Mouse (Mus musculus): ENCODE data around the gene 4921507P07Rik. TPM values are rescaled to one million over a fixed set of nuclear protein-coding genes. Genes with fewer than 3 reads are reported as not detected.
A peak's percentile ranks its signal among the peaks of the same experiment; 100 is the strongest.
"Not testable (repeated sequence)": the region's sequence is repeated elsewhere in the genome, so short reads cannot be mapped to it uniquely, and the experiment has no call there.

The 4921507P07Rik gene
- polyA plus RNA-seq, 1 experiment from 2014 or later = 3.0 TPM

GRCm38 (mm10) chr6:50566141-50566996 lies 30.1 kb downstream of the 4921507P07Rik start, which contains the start of gene Cycs:
Cycs (minus strand) TSS chr6:50566538.
- H3K27me3 ChIP-seq (replicated peaks; ENCODE audit: control insufficient read depth, insufficient read depth, low read length) = no peaks in the 10 kb centered on the region
- H3K36me3 ChIP-seq (ENCODE audit: control insufficient read depth, insufficient read depth, low read length) = peaks cover 6% of the 10 kb centered on the region
- peak within 1 kb of the TSS; percentile 84 for H3K9ac ChIP-seq (ENCODE audit: low read depth, low read length)
- peaks cover 8% of the 10 kb centered on the region for H3K4me1 ChIP-seq (ENCODE audit: control insufficient read depth, insufficient read depth, low read depth, low read length)
- peak within 1 kb of the TSS; percentile 89 for H3K27ac ChIP-seq (ENCODE audit: low read depth, low read length)
- WGBS = under 1% methylated on average over 78 of the region's 78 CpGs
- peak within 1 kb of the TSS; percentile 91 for H3K4me2 ChIP-seq (ENCODE audit: low read length)
- peak within 1 kb of the TSS; percentile 88 for H3K4me3 ChIP-seq (ENCODE audit: low read length)
- ATAC-seq = peak; percentile 99
- H3K9me3 ChIP-seq (ENCODE audit: control insufficient read depth, low read length) = no peaks in the 10 kb centered on the region

DNA sequence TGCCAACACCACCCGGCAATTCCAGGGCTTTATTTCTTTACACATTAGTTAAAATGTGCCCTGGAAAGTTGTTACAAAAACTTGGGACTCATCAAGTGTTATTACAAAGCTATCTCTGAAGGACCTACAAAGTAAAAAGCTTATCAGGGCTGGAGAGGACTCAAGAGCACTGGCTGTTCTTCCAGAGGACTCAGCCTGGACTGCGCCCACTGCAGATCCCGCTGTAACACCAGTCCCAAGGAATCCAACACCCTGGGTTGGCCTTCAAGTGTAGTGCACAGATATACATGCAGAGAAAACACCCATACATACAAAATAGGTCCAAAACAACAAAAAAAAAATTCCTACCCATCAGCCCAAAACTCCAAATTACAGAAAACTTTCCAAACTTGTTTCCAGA lies 32.8 kb downstream of the 4921507P07Rik start:
- peaks cover 8% of the 10 kb centered on the region for H3K4me1 ChIP-seq (ENCODE audit: control insufficient read depth, insufficient read depth, low read depth, low read length)
- no peak overlapping the region for H3K9ac ChIP-seq (ENCODE audit: low read depth, low read length)
- no peak overlapping the region for H3K27ac ChIP-seq (ENCODE audit: low read depth, low read length)
- no peaks in the 10 kb centered on the region for H3K27me3 ChIP-seq (replicated peaks; ENCODE audit: control insufficient read depth, insufficient read depth, low read length)
- no peak overlapping the region for H3K4me2 ChIP-seq (ENCODE audit: low read length)
- ATAC-seq = no peak
- H3K9me3 ChIP-seq (ENCODE audit: control insufficient read depth, low read length) = no peaks in the 10 kb centered on the region
- H3K36me3 ChIP-seq (ENCODE audit: control insufficient read depth, insufficient read depth, low read length) = peaks cover 6% of the 10 kb centered on the region
- over 99% methylated on average over 3 of the region's 3 CpGs for WGBS
- no peak overlapping the region for H3K4me3 ChIP-seq (ENCODE audit: low read length)

DNA sequence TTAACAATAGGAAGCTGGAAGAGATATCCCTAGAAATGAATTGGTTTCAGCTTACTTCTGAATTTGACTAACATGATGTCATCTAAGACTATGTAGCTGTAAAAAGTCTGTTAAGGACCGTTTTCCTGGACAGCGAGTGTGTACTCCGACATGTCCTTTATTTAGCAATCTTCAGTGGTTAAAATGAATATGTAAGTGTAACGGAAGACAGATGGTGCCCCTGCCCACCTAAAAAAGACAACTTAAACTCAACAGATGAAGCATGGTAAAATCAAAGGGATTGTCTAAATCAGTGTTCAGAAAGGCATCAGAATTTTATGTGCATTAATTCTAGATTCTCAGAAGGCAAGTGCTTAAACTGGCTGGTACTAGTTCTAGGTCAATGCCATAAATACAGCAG lies 34.0 kb downstream of the 4921507P07Rik start:
- H3K27ac ChIP-seq (ENCODE audit: low read depth, low read length) = no peak overlapping the region

DNA sequence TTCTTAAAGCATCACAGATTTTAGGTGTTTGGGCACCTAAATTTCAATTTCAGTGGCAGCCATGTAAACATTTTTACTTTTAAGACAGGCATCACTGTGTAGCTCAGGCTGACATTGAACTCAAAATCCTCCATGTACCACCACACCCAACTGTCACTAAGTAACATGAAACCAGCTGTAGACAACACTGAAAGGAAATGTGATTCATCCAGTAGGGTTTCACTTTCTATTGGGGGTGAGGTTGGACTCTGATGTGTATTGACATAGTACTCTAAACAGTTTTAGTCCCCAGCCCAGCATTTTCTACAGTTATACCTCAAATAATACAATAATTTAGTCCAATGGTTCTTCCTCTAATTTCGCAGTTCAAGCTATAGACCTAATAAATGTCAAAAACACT lies 35.7 kb downstream of the 4921507P07Rik start:
- no peak for ATAC-seq
- Histone ChIP-seq H3K4me3 (ENCODE audit: low read length) (no peak overlapping the region), H3K27ac (ENCODE audit: low read depth, low read length) (no peak overlapping the region), H3K27me3 (replicated peaks; ENCODE audit: control insufficient read depth, insufficient read depth, low read length) (no peaks in the 10 kb centered on the region), H3K9ac (ENCODE audit: low read depth, low read length) (no peak overlapping the region), H3K9me3 (ENCODE audit: control insufficient read depth, low read length) (no peaks in the 10 kb centered on the region), H3K4me2 (ENCODE audit: low read length) (no peak overlapping the region), H3K36me3 (ENCODE audit: control insufficient read depth, insufficient read depth, low read length) (peaks cover 6% of the 10 kb centered on the region), H3K4me1 (ENCODE audit: control insufficient read depth, insufficient read depth, low read depth, low read length) (peaks cover 5% of the 10 kb centered on the region)
- 100% methylated on average over 1 of the region's 1 CpGs for WGBS

More for the DNA sequence above, 34.0 kb downstream of the 4921507P07Rik start:
- Histone ChIP-seq H3K4me1 (ENCODE audit: control insufficient read depth, insufficient read depth, low read depth, low read length) (peaks cover 8% of the 10 kb centered on the region), H3K4me2 (ENCODE audit: low read length) (no peak overlapping the region), H3K27me3 (replicated peaks; ENCODE audit: control insufficient read depth, insufficient read depth, low read length) (no peaks in the 10 kb centered on the region), H3K36me3 (ENCODE audit: control insufficient read depth, insufficient read depth, low read length) (peaks cover 6% of the 10 kb centered on the region), H3K4me3 (ENCODE audit: low read length) (no peak overlapping the region), H3K9ac (ENCODE audit: low read depth, low read length) (no peak overlapping the region), H3K9me3 (ENCODE audit: control insufficient read depth, low read length) (no peaks in the 10 kb centered on the region)
- 93% methylated on average over 4 of the region's 4 CpGs for WGBS
- no peak for ATAC-seq

DNA sequence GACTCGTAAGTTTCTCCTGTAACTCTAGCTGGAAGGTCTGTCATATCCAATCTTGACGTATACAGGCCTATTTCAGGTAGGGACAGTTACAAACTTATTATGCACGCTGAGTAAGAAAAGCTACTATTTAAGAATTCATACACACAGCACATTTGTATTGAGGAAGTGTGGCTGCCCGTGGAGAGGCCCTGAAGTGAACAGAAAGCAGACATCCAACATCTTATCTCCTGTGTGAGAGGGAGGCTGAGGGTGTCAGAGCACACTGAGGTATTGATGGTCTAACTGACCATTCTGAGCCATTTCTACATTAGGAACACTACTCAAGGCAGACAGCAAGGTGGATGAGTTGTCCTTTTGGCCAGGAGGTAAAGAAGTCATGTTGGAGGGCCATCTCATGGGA lies 37.6 kb downstream of the 4921507P07Rik start:
- H3K9me3 ChIP-seq (ENCODE audit: control insufficient read depth, low read length) = no peaks in the 10 kb centered on the region
- peaks cover 3% of the 10 kb centered on the region for H3K36me3 ChIP-seq (ENCODE audit: control insufficient read depth, insufficient read depth, low read length)
- H3K27ac ChIP-seq (ENCODE audit: low read depth, low read length) = no peak overlapping the region
- no peak for ATAC-seq
- 91% methylated on average over 4 of the region's 4 CpGs for WGBS
- no peaks in the 10 kb centered on the region for H3K27me3 ChIP-seq (replicated peaks; ENCODE audit: control insufficient read depth, insufficient read depth, low read length)
- no peak overlapping the region for H3K9ac ChIP-seq (ENCODE audit: low read depth, low read length)
- H3K4me3 ChIP-seq (ENCODE audit: low read length) = no peak overlapping the region
- no peak overlapping the region for H3K4me2 ChIP-seq (ENCODE audit: low read length)
- no peaks in the 10 kb centered on the region for H3K4me1 ChIP-seq (ENCODE audit: control insufficient read depth, insufficient read depth, low read depth, low read length)

DNA sequence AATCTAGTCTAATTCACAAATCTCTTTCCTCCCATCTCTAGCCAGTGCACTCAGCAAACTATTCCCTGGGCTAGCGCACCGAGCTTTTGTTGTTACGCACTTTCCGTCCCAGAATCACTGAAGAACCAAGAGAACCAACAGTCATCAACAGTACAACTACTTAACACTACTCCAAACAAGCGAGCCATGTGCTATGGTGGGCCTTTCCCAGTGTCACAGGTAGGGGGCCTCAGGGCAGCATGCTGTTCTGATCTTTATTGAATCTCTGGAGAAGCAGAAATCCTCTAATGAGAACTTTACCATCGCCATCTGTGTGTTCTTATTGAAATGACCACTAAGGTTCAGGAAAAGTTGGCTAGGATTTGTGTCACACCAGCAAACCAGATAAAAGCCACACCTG lies 38.9 kb downstream of the 4921507P07Rik start:
- no peak for ATAC-seq
- no peak overlapping the region for H3K27ac ChIP-seq (ENCODE audit: low read depth, low read length)
- H3K9ac ChIP-seq (ENCODE audit: low read depth, low read length) = no peak overlapping the region
- H3K4me2 ChIP-seq (ENCODE audit: low read length) = no peak overlapping the region
- no peaks in the 10 kb centered on the region for H3K36me3 ChIP-seq (ENCODE audit: control insufficient read depth, insufficient read depth, low read length)
- no peaks in the 10 kb centered on the region for H3K9me3 ChIP-seq (ENCODE audit: control insufficient read depth, low read length)
- no peaks in the 10 kb centered on the region for H3K4me1 ChIP-seq (ENCODE audit: control insufficient read depth, insufficient read depth, low read depth, low read length)
- 88% methylated on average over 6 of the region's 6 CpGs for WGBS
- no peaks in the 10 kb centered on the region for H3K27me3 ChIP-seq (replicated peaks; ENCODE audit: control insufficient read depth, insufficient read depth, low read length)
- no peak overlapping the region for H3K4me3 ChIP-seq (ENCODE audit: low read length)

DNA sequence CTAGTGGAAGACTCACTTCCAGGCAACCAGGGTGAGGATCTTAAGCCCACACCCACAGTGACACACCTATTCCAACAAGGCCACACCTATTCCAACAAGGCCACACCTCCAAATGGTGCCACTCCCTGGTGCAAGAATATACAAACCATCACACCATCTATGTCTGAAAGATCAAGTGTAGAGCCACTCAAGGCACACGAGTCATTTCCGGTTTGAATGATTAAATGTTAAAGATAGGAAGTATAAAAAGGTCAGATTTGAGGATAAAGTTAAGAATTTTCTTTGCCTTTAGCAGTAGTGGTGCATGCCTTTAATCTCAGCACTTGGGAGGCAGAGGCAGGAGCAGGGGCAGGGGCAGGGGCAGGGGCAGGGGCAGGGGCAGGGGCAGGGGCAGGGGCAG lies 42.2 kb downstream of the 4921507P07Rik start:
- not testable (repeated sequence) for H3K27ac ChIP-seq (ENCODE audit: low read depth, low read length); H3K9ac ChIP-seq (ENCODE audit: low read depth, low read length); H3K36me3 ChIP-seq (ENCODE audit: control insufficient read depth, insufficient read depth, low read length); ATAC-seq; H3K27me3 ChIP-seq (replicated peaks; ENCODE audit: control insufficient read depth, insufficient read depth, low read length); H3K4me3 ChIP-seq (ENCODE audit: low read length); H3K9me3 ChIP-seq (ENCODE audit: control insufficient read depth, low read length); H3K4me2 ChIP-seq (ENCODE audit: low read length); H3K4me1 ChIP-seq (ENCODE audit: control insufficient read depth, insufficient read depth, low read depth, low read length)
- WGBS = 89% methylated on average over 2 of the region's 2 CpGs

DNA sequence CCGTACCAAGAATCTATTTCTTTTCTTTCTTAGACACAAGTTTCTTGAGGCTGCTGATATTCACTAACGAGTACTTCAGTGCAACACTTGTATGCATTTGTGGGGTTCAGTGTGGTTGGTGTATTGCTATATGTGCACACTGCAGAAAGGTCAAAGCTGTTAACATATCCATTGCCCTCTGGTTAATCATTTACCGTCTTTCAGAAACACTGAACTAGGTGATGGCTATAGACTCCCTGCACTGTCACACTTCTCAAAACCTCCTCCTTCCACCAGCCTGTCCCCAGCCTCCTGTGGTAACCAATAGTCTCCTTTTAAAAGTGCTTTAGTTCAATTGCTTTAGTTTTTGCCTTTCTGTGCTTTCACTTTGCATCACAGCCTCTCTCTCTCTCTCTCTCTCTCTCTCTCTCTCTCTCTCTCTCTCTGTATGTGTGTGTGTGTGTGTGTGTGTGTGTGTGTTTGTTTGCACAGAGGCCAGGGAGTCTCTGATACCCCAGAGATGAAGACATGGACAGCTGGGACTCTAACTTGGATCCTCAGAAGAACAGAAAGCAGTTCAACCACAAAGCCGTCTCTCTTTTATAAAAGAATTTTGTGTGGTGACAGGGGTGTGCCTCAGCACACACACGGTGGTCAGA lies 43.4 kb downstream of the 4921507P07Rik start:
- Histone ChIP-seq H3K9ac (ENCODE audit: low read depth, low read length) (no peak overlapping the region), H3K27ac (ENCODE audit: low read depth, low read length) (no peak overlapping the region), H3K4me3 (ENCODE audit: low read length) (no peak overlapping the region), H3K36me3 (ENCODE audit: control insufficient read depth, insufficient read depth, low read length) (no peaks in the 10 kb centered on the region), H3K9me3 (ENCODE audit: control insufficient read depth, low read length) (no peaks in the 10 kb centered on the region), H3K4me2 (ENCODE audit: low read length) (no peak overlapping the region), H3K27me3 (replicated peaks; ENCODE audit: control insufficient read depth, insufficient read depth, low read length) (no peaks in the 10 kb centered on the region), H3K4me1 (ENCODE audit: control insufficient read depth, insufficient read depth, low read depth, low read length) (no peaks in the 10 kb centered on the region)
- no peak for ATAC-seq
- whole genome bisulfite sequencing = 79% methylated on average over 5 of the region's 5 CpGs

- no peaks in the 10 kb centered on the region for H3K27me3 ChIP-seq (replicated peaks; ENCODE audit: control insufficient read depth, insufficient read depth, low read length)
- 80% methylated on average over 7 of the region's 7 CpGs for WGBS
- H3K9ac ChIP-seq (ENCODE audit: low read depth, low read length) = no peak overlapping the region
- no peak overlapping the region for H3K4me2 ChIP-seq (ENCODE audit: low read length)
- no peak overlapping the region for H3K27ac ChIP-seq (ENCODE audit: low read depth, low read length)
- H3K4me1 ChIP-seq (ENCODE audit: control insufficient read depth, insufficient read depth, low read depth, low read length) = no peaks in the 10 kb centered on the region
- no peaks in the 10 kb centered on the region for H3K9me3 ChIP-seq (ENCODE audit: control insufficient read depth, low read length)
- no peak for ATAC-seq
- no peaks in the 10 kb centered on the region for H3K36me3 ChIP-seq (ENCODE audit: control insufficient read depth, insufficient read depth, low read length)
- H3K4me3 ChIP-seq (ENCODE audit: low read length) = no peak overlapping the region
Observed at GRCm38 (mm10) chr6:50549791-50550190, 46.6 kb downstream of the 4921507P07Rik start.

Data from hindbrain, embryonic 16.5 days (tissue).